Mouse (Mus musculus): ENCODE measurements around the gene Cenpn.

- TF ChIP-seq POLR2A (IDR thresholded peaks at IDR 0.05; ENCODE audit: insufficient read depth, low read length) (no peak), CTCF (IDR thresholded peaks at IDR 0.05; ENCODE audit: low read depth, low read length) (no peak)
Observed at GRCm38 (mm10) chr8:116946268-116946838, 24.8 kb downstream of the Cenpn start.
